Mouse (Mus musculus) MEL (cell line): ENCODE data around the gene Nme3.

Experiments
- CTCF ChIP-seq, 3 experiments: IDR thresholded peaks in 2 of 3; conservative IDR thresholded peaks in 1 of 3; 2 replicates each; pipeline ENCODE4 v1.5.1; 2011 to 2012; ENCODE audit warnings: low read length in 3 of 3, low read depth in 2 of 3, mild to moderate bottlenecking in 2 of 3, improper control_type of control experiment in 1 of 3, inconsistent platforms in 1 of 3, mixed read lengths in 1 of 3, moderate library complexity in 1 of 3; ENCODE audit not compliant: control insufficient read depth in 1 of 3, insufficient read depth in 1 of 3, poor library complexity in 1 of 3, severe bottlenecking in 1 of 3
- E2F4 ChIP-seq: IDR thresholded peaks from 2 replicates; pipeline ENCODE4 v1.6.1; 2011; ENCODE audit warnings: low read depth, low read length, improper control_type of control experiment, borderline replicate concordance
- EP300 ChIP-seq, 2 experiments: IDR thresholded peaks; 2 replicates each; pipeline ENCODE4 v1.6.1; 2011; ENCODE audit warnings: improper control_type of control experiment in 2 of 2, low read length in 2 of 2, low read depth in 1 of 2, mild to moderate bottlenecking in 1 of 2
- GATA1 ChIP-seq: IDR thresholded peaks from 2 replicates; pipeline ENCODE4 v1.6.1; 2011; ENCODE audit warnings: low read depth, low read length, improper control_type of control experiment
- HCFC1 ChIP-seq: IDR thresholded peaks from 2 replicates; pipeline ENCODE4 v1.6.1; 2012; ENCODE audit warnings: low read depth, mild to moderate bottlenecking, inconsistent platforms, low read length, improper control_type of control experiment, moderate library complexity
- JUND ChIP-seq: IDR thresholded peaks from 2 replicates; pipeline ENCODE4 v1.6.1; 2011; ENCODE audit warnings: low read depth, mild to moderate bottlenecking, improper control_type of control experiment, low read length
- MAFK ChIP-seq: IDR thresholded peaks from 2 replicates; pipeline ENCODE4 v1.6.1; 2011; ENCODE audit warnings: low read depth, mild to moderate bottlenecking, low read length, improper control_type of control experiment, borderline replicate concordance
- MAX ChIP-seq: IDR thresholded peaks from 2 replicates; pipeline ENCODE4 v1.6.1; 2011; ENCODE audit warnings: low read length, improper control_type of control experiment
- MYB ChIP-seq: IDR thresholded peaks from 2 replicates; pipeline ENCODE4 v1.6.1; 2011; ENCODE audit warnings: mild to moderate bottlenecking, low read depth, low read length, improper control_type of control experiment
- POLR2A ChIP-seq, 2 experiments: IDR thresholded peaks; 2 replicates each; pipeline ENCODE4 v1.6.1; 2011 to 2012; ENCODE audit warnings: low read length in 2 of 2, mild to moderate bottlenecking in 2 of 2, control low read depth in 1 of 2, improper control_type of control experiment in 1 of 2, low read depth in 1 of 2, moderate library complexity in 1 of 2; ENCODE audit not compliant: control insufficient read depth in 1 of 2, insufficient read depth in 1 of 2, poor library complexity in 1 of 2
- ZMIZ1 ChIP-seq: IDR thresholded peaks from 2 replicates; pipeline ENCODE4 v1.6.1; 2012; ENCODE audit warnings: low read depth, mild to moderate bottlenecking, inconsistent platforms, low read length, improper control_type of control experiment, moderate library complexity

DNA sequence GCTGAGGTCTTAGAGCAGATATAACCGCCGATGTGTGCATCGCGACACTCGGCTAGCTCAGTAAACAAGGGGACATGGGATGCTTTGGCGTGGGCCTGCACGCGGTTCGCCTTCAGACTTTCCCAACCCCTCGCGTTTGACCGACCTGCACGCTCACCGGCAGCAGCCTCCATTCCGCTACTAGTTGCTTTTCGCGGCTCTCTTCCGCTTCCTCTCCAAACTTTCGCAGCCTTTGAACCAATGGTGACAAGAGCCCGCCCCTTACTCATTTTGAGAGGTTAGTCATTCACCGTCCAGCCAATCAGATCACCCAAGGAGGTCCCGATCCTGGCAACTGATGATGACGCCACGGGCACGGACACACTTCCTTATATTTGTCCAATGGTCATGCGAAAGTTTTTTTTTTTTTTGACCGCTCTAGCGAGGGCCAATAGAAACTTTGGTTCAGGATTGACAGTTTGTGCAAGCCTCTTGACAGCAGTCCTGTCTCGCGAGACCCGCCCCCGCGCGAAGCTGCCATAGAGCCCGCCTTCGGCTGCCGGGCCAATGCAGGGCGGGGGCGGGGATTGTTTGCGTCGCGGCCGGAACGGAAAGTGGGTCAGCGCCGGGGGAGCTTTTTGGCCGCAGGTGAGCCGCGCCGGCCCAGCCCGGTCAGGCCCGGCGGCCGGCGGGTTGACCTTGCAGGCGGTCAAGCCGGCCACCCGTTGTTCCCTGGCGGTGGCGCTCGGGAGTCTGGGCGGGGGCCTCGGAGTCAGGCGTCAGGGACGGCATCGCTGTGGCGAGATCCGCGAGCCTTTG is 10.0 kb upstream of the Nme3 start, which contains the start of the genes Nubp2 and Spsb3:
- TF ChIP-seq CTCF (IDR thresholded peaks at IDR 0.05 in 2 of 3, conservative IDR thresholded peaks at IDR 0.05 in 1 of 3; ENCODE audit: control insufficient read depth in 1 of 3, insufficient read depth in 1 of 3, low read depth in 2 of 3, low read length in 3 of 3, poor library complexity in 1 of 3, severe bottlenecking in 1 of 3): no peak
- peak; percentile 85; the same call in 1 of the 2 replicates for TF ChIP-seq E2F4
- TF ChIP-seq MAX: peak; percentile 75
- peak; percentile 97 for TF ChIP-seq HCFC1
- no peak for TF ChIP-seq EP300 (IDR thresholded peaks at IDR 0.05; ENCODE audit: low read depth in 1 of 2, low read length in 2 of 2)
- peak; percentile 45 to 86 for TF ChIP-seq POLR2A (IDR thresholded peaks at IDR 0.05; ENCODE audit: control insufficient read depth in 1 of 2, insufficient read depth in 1 of 2, low read depth in 1 of 2, low read length in 2 of 2, poor library complexity in 1 of 2)
- TF ChIP-seq JUND: 0 out of 2 replicates have a peak, but pooled peaks have one; percentile 36
- TF ChIP-seq GATA1: no peak
- peak; percentile 52 for TF ChIP-seq MYB
- 0 out of 2 replicates have a peak, but pooled peaks have one; percentile 69 for TF ChIP-seq ZMIZ1
- no peak for TF ChIP-seq MAFK
